Mouse (Mus musculus) heart, postnatal 0 days (tissue): ENCODE measurements around the gene Cyp2w1.
A peak's percentile ranks its signal among the peaks of the same experiment; 100 is the strongest.

Experiments used
- CTCF ChIP-seq: IDR thresholded peaks from 2 replicates; pipeline ENCODE4 v1.5.1; 2016; ENCODE audit warnings: antibody characterized with exemption, control low read depth, low read depth
- EP300 ChIP-seq: IDR thresholded peaks from 2 replicates; pipeline ENCODE4 v1.6.1; 2016; ENCODE audit warnings: antibody characterized with exemption, low read depth

GRCm38 (mm10) chr5:139382760-139383159 lies 30.3 kb downstream of the Cyp2w1 start:
- TF ChIP-seq EP300 (peak; percentile 87), CTCF (no peak)
